Mouse (Mus musculus) CD4-positive, CD25-positive, alpha-beta regulatory T cell, adult 2 months (primary cell): ENCODE data around the gene Clec4g.

Source experiments
- DNase-seq: peaks from one replicate; pipeline ENCODE4 v3.0.0-alpha.2; 2012; ENCODE audit warnings: low read depth, low spot score

The Clec4g gene

DNA sequence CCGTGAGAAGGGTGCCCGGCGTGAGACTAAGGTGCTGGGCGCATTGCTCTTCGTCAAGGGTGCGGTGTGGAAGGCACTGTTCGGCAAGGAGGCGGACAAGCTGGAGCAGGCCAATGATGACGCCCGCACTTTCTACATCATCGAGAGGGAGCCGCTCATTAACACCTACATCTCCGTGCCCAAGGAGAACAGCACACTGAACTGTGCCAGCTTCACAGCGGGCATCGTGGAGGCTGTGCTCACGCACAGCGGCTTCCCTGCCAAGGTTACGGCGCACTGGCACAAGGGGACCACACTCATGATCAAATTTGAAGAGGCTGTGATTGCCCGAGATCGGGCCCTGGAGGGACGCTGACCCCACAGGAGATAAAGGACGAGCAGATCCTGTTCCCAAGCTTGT is 41.2 kb downstream of the Clec4g start:
- DNase-seq = no peak

DNA sequence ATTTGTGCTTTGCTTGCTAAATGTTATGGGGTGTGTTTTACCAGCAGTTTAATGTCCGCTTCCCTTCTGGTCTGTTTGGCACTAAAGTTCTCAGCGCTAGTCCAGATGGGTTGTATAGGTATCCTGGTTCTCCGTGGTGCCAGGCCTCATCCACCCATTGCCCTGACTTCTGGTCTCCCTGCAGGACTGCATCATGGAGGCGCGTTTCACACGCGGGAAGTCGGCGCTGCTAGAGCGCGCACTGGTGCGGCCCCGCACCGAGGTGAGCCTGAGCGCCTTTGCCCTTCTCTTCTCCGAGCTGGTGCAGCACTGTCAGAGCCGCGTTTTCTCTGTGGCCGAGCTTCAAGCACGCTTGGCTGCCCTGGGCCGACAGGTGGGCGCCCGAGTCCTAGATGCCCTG is 41.6 kb downstream of the Clec4g start:
- no peak for DNase-seq

- DNase-seq = no peak
Observed at GRCm38 (mm10) chr8:3676993-3677579, 43.4 kb downstream of the Clec4g start.

DNA sequence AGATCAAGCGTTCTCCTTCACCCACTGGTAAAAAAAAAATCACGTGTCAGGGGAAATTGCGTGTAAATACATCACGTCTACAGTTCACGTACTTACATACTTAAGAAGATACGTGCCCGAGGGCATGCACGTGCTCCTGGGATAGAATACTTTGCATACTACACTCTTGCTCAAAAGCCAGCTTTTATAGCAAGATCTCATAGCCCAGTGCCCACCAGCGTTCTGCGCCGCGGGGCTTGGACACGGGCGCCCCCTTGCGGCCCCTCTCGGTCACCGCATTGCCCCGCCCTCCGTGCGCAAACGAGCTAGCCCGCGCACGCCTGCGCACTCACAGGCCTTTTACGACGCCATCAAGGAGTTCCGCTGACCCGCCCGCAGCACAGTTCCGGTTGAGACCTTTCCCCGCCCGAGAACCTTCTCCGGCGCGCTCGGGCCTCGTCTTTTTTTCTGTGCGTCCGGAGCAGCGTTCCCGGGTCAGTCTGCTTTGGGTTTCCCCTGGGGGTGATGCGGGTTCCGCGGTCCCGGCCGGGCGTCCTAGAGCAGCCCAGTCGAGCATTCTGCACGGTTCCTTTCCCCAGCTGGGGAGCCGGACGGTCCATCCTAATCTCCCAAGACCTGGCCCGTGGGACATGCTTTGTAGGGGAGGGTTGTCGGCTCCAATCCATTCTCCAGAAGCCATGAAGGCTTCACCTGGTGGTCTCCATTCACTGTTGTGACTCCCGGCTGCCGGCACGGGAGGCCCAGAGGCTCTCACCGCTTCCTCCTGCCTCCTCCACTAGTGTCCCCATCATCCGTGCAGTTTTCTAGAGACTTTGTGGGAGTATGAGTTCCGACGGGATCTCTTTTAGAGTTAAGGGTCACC is 44.1 kb downstream of the Clec4g start, which contains the start of gene Trappc5:
Trappc5 (plus strand) TSS at position 169 of the 862 bp plus-strand sequence.
- DNase-seq = peak; percentile 97

DNA sequence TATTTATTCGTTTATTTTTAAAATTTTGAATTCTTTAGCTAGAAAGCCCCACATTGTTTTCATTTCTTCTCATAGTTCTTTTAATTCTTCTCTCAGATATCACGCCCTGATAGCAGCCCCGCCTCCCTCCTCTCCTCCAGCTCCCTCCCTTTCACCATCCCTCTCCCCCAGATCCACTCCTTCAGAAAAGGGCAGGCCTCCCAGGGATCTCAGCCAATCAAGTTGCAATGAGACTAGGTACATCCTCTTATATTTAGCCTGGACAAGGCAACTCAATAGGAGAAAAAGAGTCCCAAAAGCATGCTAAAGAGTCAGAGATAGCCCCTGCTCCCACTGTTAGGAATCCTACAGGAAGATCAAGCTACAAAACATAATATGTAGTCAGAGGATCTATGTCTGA is 45.8 kb downstream of the Clec4g start:
- no peak for DNase-seq

DNA sequence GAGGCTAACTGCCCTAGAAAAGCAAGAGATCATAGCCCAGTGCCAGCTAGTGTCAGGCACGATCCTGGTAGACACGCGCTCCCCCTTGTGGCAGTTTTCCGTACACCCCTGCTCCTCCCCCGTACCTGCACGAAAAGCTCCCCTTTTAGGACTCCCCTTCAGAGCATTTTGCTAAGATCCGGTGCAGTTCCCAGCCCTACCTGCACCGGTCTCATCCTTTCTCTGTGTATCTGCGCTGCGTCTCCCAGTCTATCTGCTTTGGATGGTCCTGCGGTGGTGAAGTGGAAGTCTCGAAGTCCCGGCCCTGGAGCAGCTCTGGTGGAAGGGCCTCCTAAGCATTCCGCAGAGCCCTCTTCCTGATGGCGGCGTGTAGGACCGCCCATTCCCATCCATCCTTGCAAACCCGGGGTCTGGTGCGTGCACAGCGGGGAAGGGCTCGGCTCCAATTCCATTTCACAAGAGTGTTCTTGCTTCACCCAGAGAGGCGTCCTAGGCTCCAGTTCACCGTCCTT is 48.4 kb downstream of the Clec4g start, which contains the start of gene Fcor:
Fcor (minus strand) TSS at position 383 of the 512 bp plus-strand sequence.
- peak; percentile 91 for DNase-seq

- peak; percentile 51 for DNase-seq
Observed at GRCm38 (mm10) chr8:3670388-3670787, 50.1 kb downstream of the Clec4g start.

DNA sequence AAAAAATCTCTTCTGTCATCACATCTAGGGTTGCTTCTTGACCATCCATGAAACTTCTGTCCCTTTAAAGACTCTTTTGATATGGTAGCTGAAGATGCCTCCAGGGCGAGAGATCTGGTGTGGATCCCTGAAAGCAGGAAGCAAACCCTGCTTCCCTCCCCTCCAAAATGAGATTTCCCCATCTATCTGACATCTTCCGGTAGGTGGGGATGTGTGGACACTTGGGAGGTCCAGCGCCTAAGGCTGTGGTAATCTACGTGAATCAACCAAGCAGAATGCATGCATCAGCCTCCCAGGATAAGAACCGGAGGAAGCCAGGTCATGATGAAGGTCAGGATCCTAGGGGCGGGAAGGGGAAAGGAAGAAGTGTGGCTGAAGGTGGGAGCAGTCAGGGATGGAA is 54.9 kb downstream of the Clec4g start, which contains the start of gene Mcemp1:
Mcemp1 (plus strand) TSS at position 248 of the 400 bp plus-strand sequence.
- DNase-seq = no peak

DNA sequence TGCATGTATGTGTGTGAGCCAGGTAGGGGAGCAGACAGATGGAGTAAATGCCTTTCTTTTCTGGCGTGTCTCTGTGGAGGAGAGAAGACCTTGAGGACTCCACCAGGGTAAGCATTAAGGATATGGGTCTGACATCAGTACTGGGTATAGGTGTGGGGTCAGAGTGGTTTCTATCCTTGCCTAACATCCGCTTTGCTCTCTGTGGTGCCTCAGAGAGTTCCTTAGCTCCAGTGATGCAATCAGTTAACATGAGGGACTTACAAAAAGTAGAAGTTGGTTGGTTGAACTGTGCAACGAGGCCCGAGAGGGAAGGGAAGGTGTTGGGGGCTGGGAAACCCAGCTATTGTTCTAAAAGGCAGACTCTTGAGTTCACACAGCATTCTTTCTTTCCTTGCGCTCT is 56.0 kb downstream of the Clec4g start:
- DNase-seq = no peak

GRCm38 (mm10) chr8:3660889-3661288 is 59.6 kb downstream of the Clec4g start:
- DNase-seq = no peak
